Mouse (Mus musculus) intestine, postnatal 0 days (tissue): ENCODE measurements around the gene Cds1. TPM values are rescaled to one million over a fixed set of nuclear protein-coding genes. Genes with fewer than 3 reads are reported as not detected.

Experiments
- ATAC-seq: fragments of 200-750 bp; cut with Nextera tagmentation; 2 replicates; pipeline ENCODE4 v1.8.0; 2017; ENCODE audit warnings: mild to moderate bottlenecking, moderate TSS enrichment, moderate library complexity
- H3K27ac ChIP-seq: fragments of 300-500 bp; sonication (generic); 2 replicates; pipeline ENCODE4 v1.5.1; 2014; ENCODE audit warnings: mild to moderate bottlenecking, low read depth, low read length, moderate library complexity
- H3K27me3 ChIP-seq: fragments of 300-500 bp; sonication (generic); replicated peaks from 2 replicates; pipeline ENCODE4 v1.6.1; 2014; ENCODE audit warnings: low read length, mixed read lengths; ENCODE audit not compliant: control insufficient read depth, insufficient read depth
- H3K36me3 ChIP-seq: fragments of 300-500 bp; sonication (generic); 2 replicates; pipeline ENCODE4 v1.6.1; 2014; ENCODE audit warnings: mild to moderate bottlenecking, moderate library complexity; ENCODE audit not compliant: control insufficient read depth, insufficient read depth
- H3K4me1 ChIP-seq: fragments of 300-500 bp; sonication (generic); replicated peaks from 2 replicates; pipeline ENCODE4 v1.6.1; 2014; ENCODE audit warnings: antibody characterized with exemption, low read length, mixed read lengths; ENCODE audit not compliant: control insufficient read depth, insufficient read depth
- H3K4me2 ChIP-seq: fragments of 300-500 bp; sonication (generic); replicated peaks from 2 replicates; pipeline ENCODE4 v1.6.1; 2014; ENCODE audit warnings: low read depth, mild to moderate bottlenecking, moderate library complexity
- H3K4me3 ChIP-seq: fragments of 300-500 bp; sonication (generic); 2 replicates; pipeline ENCODE4 v1.5.1; 2014; ENCODE audit warnings: low read depth, low read length
- H3K9ac ChIP-seq: fragments of 300-500 bp; sonication (generic); 2 replicates; pipeline ENCODE4 v1.6.1; 2014; ENCODE audit warnings: mild to moderate bottlenecking, low read depth, low read length
- H3K9me3 ChIP-seq: fragments of 300-500 bp; sonication (generic); 2 replicates; pipeline ENCODE4 v1.6.1; 2016; ENCODE audit warnings: mixed run types; ENCODE audit not compliant: control insufficient read depth
- CTCF ChIP-seq: sonication (generic); IDR thresholded peaks from 2 replicates; pipeline ENCODE4 v1.5.1; 2016; ENCODE audit warnings: low read depth, mild to moderate bottlenecking, control low read depth, antibody characterized with exemption, moderate library complexity
- WGBS: fragments of 180-500 bp; shearing (Covaris S2); extraction: QIAGEN DNeasy Blood & Tissue Kit; methylation state at CpG from one replicate; pipeline ENCODE4 v1.1.7; 2014; 5-methylcytosine and 5-hydroxymethylcytosine counted together
- polyA plus RNA-seq: library from polyadenylated mRNA; unstranded; fragments of >200 nt; fragmentation: Nextera tagmentation; extraction: Ambion mirVana; gene quantifications from 2 replicates; pipeline ENCODE4 v1.2.1, GENCODE M21; 2015

The Cds1 gene
- polyA plus RNA-seq, 1 experiment from 2014 or later: 32.2 TPM

DNA sequence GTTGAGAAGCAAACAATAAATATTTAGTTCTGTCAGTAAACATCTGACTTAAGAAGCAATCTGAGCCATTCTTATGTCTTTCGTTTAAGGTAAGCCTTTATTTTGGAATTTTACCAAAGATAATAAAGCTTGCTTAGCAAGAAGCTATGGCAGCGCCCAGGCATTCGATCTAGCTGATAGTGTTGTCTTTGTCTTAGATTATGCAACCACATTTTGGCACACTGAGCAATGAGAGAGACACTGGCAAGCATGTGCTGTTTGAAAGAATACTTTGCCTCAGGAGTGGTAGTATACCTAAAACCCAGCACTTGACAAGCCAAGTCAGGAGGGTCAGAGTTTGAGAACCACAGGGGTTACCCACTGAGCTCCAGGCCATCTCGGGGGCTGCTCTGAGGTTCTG, 16.0 kb downstream of the Cds1 start:
- H3K36me3 ChIP-seq: no peaks in the 10 kb centered on the region
- no peak overlapping the region for H3K4me3 ChIP-seq
- H3K9ac ChIP-seq: no peak overlapping the region
- no peak overlapping the region for H3K27ac ChIP-seq
- no peaks in the 10 kb centered on the region for H3K9me3 ChIP-seq
- ATAC-seq: no peak
- H3K4me2 ChIP-seq: no peak overlapping the region
- 52% methylated on average over 4 of the region's 4 CpGs for WGBS
- H3K4me1 ChIP-seq: 0 out of 2 replicates have a peak, but pooled peaks cover 4% of the 10 kb centered on the region
- no peak for TF ChIP-seq CTCF
- H3K27me3 ChIP-seq: no peaks in the 10 kb centered on the region

DNA sequence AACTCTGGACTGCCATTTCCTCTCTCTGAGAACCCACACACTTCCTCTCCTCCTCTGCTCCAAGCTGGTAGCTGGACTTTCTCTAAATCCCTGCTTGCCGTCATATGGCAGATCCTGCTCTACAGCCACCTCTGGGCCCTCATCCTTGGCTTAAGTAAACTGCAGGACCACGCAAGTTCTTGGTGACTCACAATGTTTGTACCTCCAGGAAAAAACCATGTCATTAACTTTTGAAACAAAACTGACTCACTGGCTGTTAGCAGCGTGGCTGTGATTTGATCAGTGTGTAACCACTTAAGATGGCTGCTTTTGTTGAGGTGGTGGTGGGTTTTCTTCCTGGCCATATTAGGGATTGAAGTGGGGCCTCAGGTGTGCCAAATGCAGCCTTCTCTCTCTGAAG, 19.4 kb downstream of the Cds1 start:
- no peaks in the 10 kb centered on the region for H3K36me3 ChIP-seq
- 0 out of 2 replicates have a peak overlapping the region, but pooled peaks have one; percentile 46 for H3K27ac ChIP-seq
- H3K27me3 ChIP-seq: no peaks in the 10 kb centered on the region
- H3K9ac ChIP-seq: no peak overlapping the region
- H3K9me3 ChIP-seq: no peaks in the 10 kb centered on the region
- H3K4me2 ChIP-seq: no peak overlapping the region
- no peak overlapping the region for H3K4me3 ChIP-seq
- WGBS: 40% methylated on average over 3 of the region's 3 CpGs
- ATAC-seq: peak; percentile 68
- TF ChIP-seq CTCF: no peak
- H3K4me1 ChIP-seq: no peaks in the 10 kb centered on the region

DNA sequence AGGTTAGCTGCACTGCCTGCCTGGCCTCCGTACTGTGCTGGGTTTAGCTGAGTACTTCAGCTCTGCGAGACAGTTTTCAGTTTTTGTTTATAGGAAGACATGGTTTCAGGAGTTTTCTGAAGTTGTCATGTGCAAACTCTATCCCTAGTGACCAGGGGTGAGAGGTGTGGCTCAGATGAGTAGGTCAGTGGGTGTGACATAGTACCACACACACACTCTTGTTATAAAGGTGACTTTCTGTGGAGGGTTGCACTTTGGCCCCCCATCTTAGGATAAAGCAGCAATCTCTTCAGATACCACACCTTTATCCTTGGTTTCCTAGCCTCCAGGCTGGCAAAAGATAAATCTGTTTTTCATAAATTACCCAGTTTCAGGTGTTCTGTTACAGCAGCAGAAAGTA, 19.9 kb downstream of the Cds1 start:
- Histone ChIP-seq H3K9me3 (no peaks in the 10 kb centered on the region), H3K27ac (0 out of 2 replicates have a peak overlapping the region, but pooled peaks have one; percentile 46), H3K4me3 (no peak overlapping the region), H3K27me3 (no peaks in the 10 kb centered on the region), H3K36me3 (no peaks in the 10 kb centered on the region), H3K4me1 (no peaks in the 10 kb centered on the region), H3K9ac (no peak overlapping the region), H3K4me2 (no peak overlapping the region)
- TF ChIP-seq CTCF: no peak
- peak; percentile 78 for ATAC-seq
- WGBS: 58% methylated on average over 2 of the region's 2 CpGs

DNA sequence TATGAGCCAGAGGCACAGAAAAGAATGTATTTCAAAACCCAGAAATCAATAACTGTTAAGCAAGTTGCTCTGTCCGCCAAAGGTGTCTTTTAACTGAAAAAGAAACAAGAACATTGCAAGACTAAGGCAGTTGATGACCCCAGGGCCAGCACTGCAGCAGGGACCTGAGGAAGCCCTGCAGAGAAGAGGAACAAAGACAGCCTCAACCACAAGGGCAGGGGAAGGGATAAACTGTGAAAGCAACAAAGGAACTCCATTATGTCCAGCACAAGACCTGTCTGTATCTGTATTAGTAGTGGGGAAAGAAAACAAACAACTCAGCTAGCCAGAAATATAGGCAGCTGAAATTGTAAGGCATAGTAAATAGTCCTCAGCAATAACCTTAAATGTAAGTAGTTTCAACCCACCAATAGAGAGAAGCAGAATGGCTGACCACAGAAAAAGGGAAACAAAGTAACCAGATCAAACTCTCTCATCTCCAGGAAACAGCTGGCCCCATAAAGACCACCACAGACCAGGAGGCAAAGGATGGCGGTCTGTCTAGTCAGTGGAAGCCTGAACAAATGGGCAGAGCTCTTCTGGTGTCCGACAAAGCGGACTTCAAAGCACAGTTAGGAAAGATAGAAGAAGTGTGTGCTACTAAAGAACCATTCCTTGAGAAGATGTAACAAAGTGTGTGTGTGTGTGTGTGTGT, 21.1 kb downstream of the Cds1 start:
- no peak for ATAC-seq
- no peak for TF ChIP-seq CTCF
- Histone ChIP-seq H3K9me3 (no peaks in the 10 kb centered on the region), H3K4me1 (no peaks in the 10 kb centered on the region), H3K9ac (no peak overlapping the region), H3K27me3 (no peaks in the 10 kb centered on the region), H3K36me3 (no peaks in the 10 kb centered on the region), H3K4me3 (no peak overlapping the region), H3K27ac (no peak overlapping the region), H3K4me2 (no peak overlapping the region)
- 88% methylated on average over 4 of the region's 4 CpGs for WGBS

DNA sequence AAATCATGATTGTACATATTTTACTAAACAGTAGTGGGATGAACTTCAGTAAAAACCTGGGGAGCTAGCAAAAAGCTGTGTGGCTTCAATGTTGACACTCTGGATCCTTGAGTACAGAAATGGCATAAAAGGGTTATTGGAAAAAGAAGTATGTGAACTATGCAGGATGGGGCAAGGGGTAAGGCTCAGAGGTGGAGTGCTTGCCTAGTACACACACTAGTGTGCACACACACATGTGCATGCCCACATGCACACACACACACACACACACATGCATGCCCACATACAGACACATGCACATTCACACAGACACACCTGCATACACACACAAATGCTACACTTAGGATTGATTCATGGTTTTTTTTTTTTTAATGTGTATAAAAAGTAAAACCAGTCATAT, 24.8 kb downstream of the Cds1 start:
- no peak overlapping the region for H3K9ac ChIP-seq
- H3K27me3 ChIP-seq: no peaks in the 10 kb centered on the region
- H3K27ac ChIP-seq: no peak overlapping the region
- no peak for ATAC-seq
- H3K4me2 ChIP-seq: no peak overlapping the region
- H3K4me1 ChIP-seq: no peaks in the 10 kb centered on the region
- H3K4me3 ChIP-seq: no peak overlapping the region
- no peaks in the 10 kb centered on the region for H3K9me3 ChIP-seq
- no peak for TF ChIP-seq CTCF
- no peaks in the 10 kb centered on the region for H3K36me3 ChIP-seq

DNA sequence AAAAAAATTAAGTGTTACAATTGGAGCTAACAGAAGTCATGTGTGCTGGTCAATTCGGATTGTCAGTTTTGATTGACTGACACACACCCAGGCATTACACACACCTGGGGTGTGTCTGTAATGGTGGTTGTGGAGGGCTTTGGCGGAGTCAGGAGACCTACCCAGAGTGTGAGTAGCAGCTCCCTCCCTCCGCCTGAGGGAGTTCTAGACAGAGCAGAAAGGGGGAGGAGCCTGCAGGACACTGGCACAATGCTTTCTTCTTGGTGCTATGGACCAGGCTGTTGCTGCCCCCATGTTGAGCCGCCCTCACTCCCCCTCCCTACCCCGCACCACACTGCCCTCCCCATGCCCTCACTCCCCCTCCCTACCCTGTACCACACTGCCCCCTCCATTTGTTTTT, 25.6 kb downstream of the Cds1 start:
- Histone ChIP-seq H3K27ac (no peak overlapping the region), H3K27me3 (no peaks in the 10 kb centered on the region), H3K4me2 (no peak overlapping the region), H3K4me3 (no peak overlapping the region), H3K4me1 (no peaks in the 10 kb centered on the region), H3K9me3 (no peaks in the 10 kb centered on the region), H3K9ac (no peak overlapping the region), H3K36me3 (no peaks in the 10 kb centered on the region)
- WGBS: 71% methylated on average over 4 of the region's 5 CpGs
- ATAC-seq: no peak
- TF ChIP-seq CTCF: no peak

DNA sequence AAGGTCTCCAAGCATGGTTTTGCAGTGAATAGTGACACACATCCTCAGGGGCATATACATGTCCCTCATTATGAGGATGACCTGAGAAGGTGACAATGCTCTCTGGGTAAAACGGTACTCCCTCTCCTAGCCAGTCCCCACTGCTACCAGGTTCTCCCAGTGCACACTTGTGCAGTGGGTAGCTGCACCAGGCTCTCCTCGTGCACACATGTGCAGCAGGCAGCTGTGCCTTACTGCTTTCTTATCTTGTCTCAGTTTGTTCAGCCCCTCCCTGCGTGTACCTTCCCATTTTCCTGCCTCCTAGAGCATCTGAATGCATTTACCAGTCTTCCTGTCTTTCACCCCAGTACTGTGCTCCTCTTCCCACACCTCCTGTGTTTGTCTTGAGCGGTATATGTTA, 27.7 kb downstream of the Cds1 start:
- no peak overlapping the region for H3K27ac ChIP-seq
- H3K4me3 ChIP-seq: no peak overlapping the region
- 38% methylated on average over 4 of the region's 4 CpGs for WGBS
- TF ChIP-seq CTCF: no peak
- no peaks in the 10 kb centered on the region; the same call in 1 of the 2 replicates for H3K4me1 ChIP-seq
- H3K9ac ChIP-seq: no peak overlapping the region
- no peaks in the 10 kb centered on the region for H3K27me3 ChIP-seq
- no peaks in the 10 kb centered on the region for H3K9me3 ChIP-seq
- H3K36me3 ChIP-seq: no peaks in the 10 kb centered on the region
- no peak overlapping the region for H3K4me2 ChIP-seq
- ATAC-seq: peak; percentile 56
